Mouse (Mus musculus) layer of hippocampus, postnatal 14 days (tissue): ENCODE measurements at regions not wholly inside any gene's neighbourhood (a gene's known extent, or its start where the extent isn't known, plus 50 kb on each side); places are given as distances from the start of the nearest gene placed in this dataset.

ENCODE experiments used
- DNase-seq, 2 experiments: peaks; one replicate each; pipeline ENCODE4 v3.0.0; 2021 to 2022; ENCODE audit warnings: low spot score in 2 of 2, mixed read lengths in 1 of 2

DNA sequence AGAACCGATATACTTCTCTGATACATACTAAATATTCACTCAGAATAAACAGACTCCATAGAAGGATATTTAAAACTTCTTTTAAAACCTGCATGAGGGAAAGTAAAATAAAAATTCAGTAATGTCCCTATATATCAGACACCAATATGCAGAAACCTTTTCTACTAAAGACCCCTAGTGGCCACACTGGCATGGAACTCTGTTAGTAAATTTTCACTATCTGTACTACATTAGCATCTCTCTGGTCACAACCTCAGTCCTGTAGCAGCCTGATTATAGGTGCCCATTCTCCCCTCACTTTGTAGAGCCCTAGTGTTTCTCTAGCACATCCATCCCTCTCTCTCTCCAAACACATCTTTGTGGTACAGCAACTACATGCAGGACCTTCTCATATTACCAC lies 970.3 kb downstream of the Cdh11 start:
- no peak for DNase-seq

DNA sequence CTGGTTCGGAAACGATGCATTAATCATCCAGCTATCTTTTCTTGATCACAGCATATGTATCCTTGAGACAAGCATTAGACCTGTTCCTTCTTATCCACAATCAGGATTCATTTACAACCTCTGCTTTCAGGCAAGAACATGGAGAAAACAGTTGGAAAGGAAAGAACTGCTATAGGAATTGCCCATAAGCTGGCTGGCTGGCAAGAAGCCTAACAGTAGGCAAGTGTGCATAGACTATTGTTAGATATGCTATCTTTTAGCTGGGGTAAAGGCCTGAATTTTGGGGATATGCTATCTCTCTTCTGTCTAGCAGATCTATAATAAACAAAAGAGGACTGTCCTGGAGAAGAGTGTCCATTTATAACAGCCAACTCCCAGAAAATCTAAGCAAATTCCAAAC lies 981.9 kb downstream of the Cdh11 start:
- no peak for DNase-seq

GRCm38 (mm10) chr8:101802119-101802518 lies 983.3 kb downstream of the Cdh11 start:
- DNase-seq, result no peak

GRCm38 (mm10) chr8:101790785-101791184 lies 994.7 kb downstream of the Cdh11 start:
- DNase-seq, result peak in 1 of 2 experiments; percentile 71

GRCm38 (mm10) chr8:101786876-101787275 lies 998.6 kb downstream of the Cdh11 start:
- peak in 1 of 2 experiments; percentile 33 for DNase-seq

DNA sequence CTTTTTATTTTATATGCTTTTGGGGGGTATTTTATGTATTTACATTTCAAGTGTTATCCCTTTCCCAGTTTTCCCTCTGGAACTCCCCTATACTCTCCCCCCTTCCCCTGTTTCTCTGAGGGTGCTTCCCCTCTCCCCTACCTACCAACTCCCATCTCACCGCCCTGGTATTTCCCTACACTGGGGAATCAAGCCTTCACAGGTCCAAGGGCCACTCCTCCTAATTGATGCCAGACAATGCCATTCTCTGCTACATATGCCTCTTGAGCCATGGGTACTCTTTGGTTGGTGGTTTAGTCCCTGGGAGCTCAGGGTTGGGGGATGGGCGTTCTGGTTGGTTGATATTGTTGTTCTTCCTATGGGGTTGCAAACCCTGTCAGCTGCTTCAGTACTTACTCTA lies 1002.9 kb downstream of the Cdh11 start:
- no peak for DNase-seq

- DNase-seq, result no peak
Measured at GRCm38 (mm10) chr8:101781942-101782341, 1003.5 kb downstream of the Cdh11 start.

GRCm38 (mm10) chr8:101779966-101780365 lies 1005.5 kb downstream of the Cdh11 start:
- DNase-seq, result no peak

DNA sequence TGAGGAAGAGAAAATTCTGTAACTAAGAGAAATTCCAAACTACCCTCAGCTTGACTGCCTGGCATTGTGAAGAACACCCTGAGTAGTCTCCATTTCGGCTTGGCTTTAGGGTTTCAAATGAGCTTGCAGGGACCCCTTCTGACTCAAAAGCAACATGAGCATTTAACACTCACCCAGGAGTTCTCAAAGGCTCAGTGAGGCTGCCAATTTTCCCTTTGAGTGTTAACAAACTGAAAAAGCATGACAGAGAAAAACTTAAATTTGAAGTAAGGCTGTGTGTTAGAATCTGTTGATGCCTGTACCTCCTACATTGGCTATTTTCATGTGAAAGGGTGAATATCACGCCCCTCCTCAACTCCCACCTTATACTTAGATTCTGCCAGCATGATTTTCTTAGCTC lies 1017.9 kb downstream of the Cdh11 start:
- no peak for DNase-seq
